Mouse (Mus musculus) ES-Bruce4 (cell line): ENCODE data around the gene Mat2a.

Experiments used
- CTCF ChIP-seq: IDR thresholded peaks from one replicate; pipeline ENCODE4 v1.8.1; 2011; ENCODE audit warnings: low read depth, low read length
- EP300 ChIP-seq: IDR thresholded peaks from 2 replicates; pipeline ENCODE4 v1.6.1; 2011; ENCODE audit warnings: low read depth, low read length; ENCODE audit not compliant: insufficient read depth

DNA sequence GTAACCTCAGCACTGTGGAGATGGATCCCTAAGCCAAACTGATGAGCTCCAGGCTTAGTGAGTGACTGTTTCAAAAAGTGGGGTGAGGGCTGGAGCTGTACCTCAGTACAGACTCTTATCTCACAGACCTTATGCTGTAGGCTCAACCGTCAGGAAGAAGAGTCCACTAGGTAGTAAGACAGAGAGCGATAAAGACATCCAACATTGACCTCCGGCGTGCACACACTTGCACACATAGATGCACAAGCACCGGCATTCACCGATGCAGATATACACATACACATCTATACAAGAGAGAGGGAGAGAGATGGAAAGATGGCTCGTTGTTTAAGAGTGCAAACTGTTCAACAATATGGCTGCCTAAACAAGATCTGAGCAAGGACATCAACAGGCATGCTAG lies 55.4 kb downstream of the Mat2a start:
- no peak for TF ChIP-seq CTCF
- no peak for TF ChIP-seq EP300
